Mouse (Mus musculus): Measurements from ENCODE around the gene Ifnb1. TPM values are rescaled to one million over a fixed set of nuclear protein-coding genes. Genes with fewer than 3 reads are reported as not detected.

The Ifnb1 gene
- total and polyA plus RNA-seq, 3 experiments: not detected

DNA sequence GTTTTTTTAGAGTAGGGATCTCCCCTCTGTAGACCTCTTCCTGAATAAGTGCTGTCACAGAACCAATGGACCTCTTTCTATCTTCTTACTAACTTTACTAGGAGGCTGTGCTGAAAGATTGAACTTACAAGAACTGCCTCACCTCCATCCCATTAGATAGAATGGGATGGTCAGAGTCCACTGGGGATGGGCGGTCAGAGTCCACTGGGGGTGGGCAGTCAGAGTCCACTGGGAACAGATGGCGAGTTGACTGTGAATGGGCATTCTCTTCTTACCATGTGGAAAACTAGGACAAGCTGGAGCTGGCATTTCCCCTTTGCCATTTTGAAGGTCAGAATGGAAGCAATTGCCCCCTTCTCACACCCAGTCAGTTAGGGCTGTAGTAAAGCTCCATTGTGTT is 10.9 kb upstream of the Ifnb1 start:
- TF ChIP-seq POLR2A (IDR thresholded peaks at IDR 0.05; ENCODE audit: control insufficient read depth in 1 of 2, insufficient read depth in 1 of 2, low read depth in 1 of 2, low read length in 2 of 2, poor library complexity in 1 of 2): no peak
- TF ChIP-seq SIN3A (IDR thresholded peaks at IDR 0.05; ENCODE audit: low read length): no peak
- no peak for TF ChIP-seq RCOR1 (IDR thresholded peaks at IDR 0.05; ENCODE audit: low read depth, low read length)
- TF ChIP-seq MXI1 (IDR thresholded peaks at IDR 0.05; ENCODE audit: low read depth, low read length): no peak
- TF ChIP-seq USF2 (IDR thresholded peaks at IDR 0.05; ENCODE audit: borderline replicate concordance in 1 of 2, insufficient read depth in 1 of 2, low read depth in 1 of 2, low read length in 2 of 2): no peak
- TF ChIP-seq MAZ (IDR thresholded peaks at IDR 0.05; ENCODE audit: low read depth, low read length): no peak
- no peak for TF ChIP-seq MYC (IDR thresholded peaks at IDR 0.05; ENCODE audit: low read depth, low read length)
- TF ChIP-seq UBTF (IDR thresholded peaks at IDR 0.05; ENCODE audit: borderline replicate concordance, insufficient read depth, low read depth, low read length): no peak
- no peak for TF ChIP-seq ELF1 (IDR thresholded peaks at IDR 0.05; ENCODE audit: low read depth, low read length)
- TF ChIP-seq ZNF384 (IDR thresholded peaks at IDR 0.05; ENCODE audit: low read depth, low read length): no peak
- Histone ChIP-seq H3K36me3 (ENCODE audit: control insufficient read depth in 1 of 2, insufficient read depth in 2 of 2, low read length in 2 of 2) (no peaks in the 10 kb centered on the region), H3K79me2 (ENCODE audit: control insufficient read depth, insufficient read depth, low read length, poor library complexity) (no peaks in the 10 kb centered on the region), H3K4me3 (ENCODE audit: control insufficient read depth in 1 of 2, insufficient read depth in 1 of 2, low read depth in 2 of 2, low read length in 2 of 2) (no peak overlapping the region), H3K4me1 (ENCODE audit: control insufficient read depth in 1 of 2, insufficient read depth in 2 of 2, low read length in 2 of 2) (no peaks in the 10 kb centered on the region), H3K9me3 (replicated peaks; ENCODE audit: insufficient read depth, low read length) (no peaks in the 10 kb centered on the region), H3K9ac (ENCODE audit: control insufficient read depth, low read depth, low read length, poor library complexity, severe bottlenecking) (no peak overlapping the region), H3K27ac (ENCODE audit: control insufficient read depth, low read depth, low read length) (no peak overlapping the region), H3K27me3 (ENCODE audit: control insufficient read depth in 1 of 2, insufficient read depth in 2 of 2, low read length in 2 of 2) (no peaks in the 10 kb centered on the region; a peak in 2 of 4 replicates)
- DNase-seq (ENCODE audit: low read depth, low spot score): no peak

DNA sequence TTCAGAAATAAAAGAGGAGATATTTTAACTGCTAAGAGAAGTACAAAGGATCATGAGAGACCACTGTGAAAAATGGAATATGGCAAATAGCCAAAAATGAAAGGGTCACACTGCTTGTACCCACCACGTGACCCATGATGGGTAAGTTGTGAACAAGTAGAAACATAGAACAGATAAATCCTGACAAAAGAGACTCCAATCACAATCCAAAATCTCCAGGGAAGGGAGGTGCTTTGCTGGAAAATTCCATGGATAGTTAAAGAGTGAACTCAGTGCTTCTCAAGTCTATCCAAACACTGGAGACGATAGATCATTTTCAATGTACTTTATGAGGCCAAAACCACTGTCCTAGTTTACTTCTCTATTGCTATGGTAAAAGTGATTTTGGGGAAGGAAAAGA is 8.3 kb upstream of the Ifnb1 start:
- DNase-seq (ENCODE audit: low read depth, low spot score): no peak
- Histone ChIP-seq H3K9ac (ENCODE audit: control insufficient read depth, low read depth, low read length, poor library complexity, severe bottlenecking) (no peak overlapping the region), H3K9me3 (replicated peaks; ENCODE audit: insufficient read depth, low read length) (no peaks in the 10 kb centered on the region), H3K4me3 (ENCODE audit: control insufficient read depth in 1 of 2, insufficient read depth in 1 of 2, low read depth in 2 of 2, low read length in 2 of 2) (no peak overlapping the region), H3K79me2 (ENCODE audit: control insufficient read depth, insufficient read depth, low read length, poor library complexity) (no peaks in the 10 kb centered on the region), H3K36me3 (ENCODE audit: control insufficient read depth in 1 of 2, insufficient read depth in 2 of 2, low read length in 2 of 2) (no peaks in the 10 kb centered on the region), H3K27ac (ENCODE audit: control insufficient read depth, low read depth, low read length) (no peak overlapping the region), H3K27me3 (ENCODE audit: control insufficient read depth in 1 of 2, insufficient read depth in 2 of 2, low read length in 2 of 2) (no peaks in the 10 kb centered on the region; a peak in 2 of 4 replicates), H3K4me1 (ENCODE audit: control insufficient read depth in 1 of 2, insufficient read depth in 2 of 2, low read length in 2 of 2) (no peaks in the 10 kb centered on the region)
- no peak for TF ChIP-seq CHD1 (IDR thresholded peaks at IDR 0.05; ENCODE audit: low read depth, low read length)
- no peak for TF ChIP-seq GATA1 (IDR thresholded peaks at IDR 0.05; ENCODE audit: low read depth, low read length)
- no peak for TF ChIP-seq MAX (IDR thresholded peaks at IDR 0.05; ENCODE audit: low read length)
- TF ChIP-seq MAFK (IDR thresholded peaks at IDR 0.05; ENCODE audit: borderline replicate concordance, low read depth, low read length): no peak
- TF ChIP-seq TAL1 (IDR thresholded peaks at IDR 0.05; ENCODE audit: low read length): no peak
- TF ChIP-seq NRF1 (IDR thresholded peaks at IDR 0.05; ENCODE audit: insufficient read depth, low read depth, low read length, poor library complexity, severe bottlenecking): no peak
- no peak for TF ChIP-seq RAD21 (IDR thresholded peaks at IDR 0.05; ENCODE audit: low read depth, low read length)
- no peak for TF ChIP-seq CTCF (IDR thresholded peaks at IDR 0.05 in 2 of 3, conservative IDR thresholded peaks at IDR 0.05 in 1 of 3; ENCODE audit: control insufficient read depth in 1 of 3, insufficient read depth in 1 of 3, low read depth in 2 of 3, low read length in 3 of 3, poor library complexity in 1 of 3, severe bottlenecking in 1 of 3)
- no peak for TF ChIP-seq CHD2 (IDR thresholded peaks at IDR 0.05; ENCODE audit: low read length)

All from MEL (cell line).